Mouse (Mus musculus) liver, adult 2 months (tissue): Measurements from ENCODE around the gene Artn. TPM values are rescaled to one million over a fixed set of nuclear protein-coding genes. Genes with fewer than 3 reads are reported as not detected.

Source experiments
- DNase-seq: peaks from one replicate; pipeline ENCODE4 v3.0.0-alpha.2; 2011; ENCODE audit warnings: low read depth, low spot score; ENCODE audit errors: extremely low read depth
- H3K27ac ChIP-seq: fragments of 200-500 bp; replicated peaks from 2 replicates; pipeline ENCODE4 v1.5.1; 2012; ENCODE audit warnings: low read depth, mild to moderate bottlenecking, control low read depth, inconsistent platforms, low read length; ENCODE audit not compliant: insufficient read depth
- H3K27me3 ChIP-seq: fragments of 200-500 bp; 2 replicates; pipeline ENCODE4 v1.6.1; 2012; ENCODE audit warnings: mild to moderate bottlenecking, moderate library complexity, low read length, inconsistent platforms; ENCODE audit not compliant: control insufficient read depth, insufficient read depth
- H3K36me3 ChIP-seq: fragments of 200-500 bp; 2 replicates; pipeline ENCODE4 v1.6.1; 2012; ENCODE audit warnings: low read length, inconsistent platforms; ENCODE audit not compliant: control insufficient read depth, insufficient read depth
- H3K4me1 ChIP-seq: fragments of 200-500 bp; 2 replicates; pipeline ENCODE4 v1.6.1; 2011; ENCODE audit warnings: low read length; ENCODE audit not compliant: control insufficient read depth, insufficient read depth
- H3K4me3 ChIP-seq: fragments of 200-500 bp; 2 replicates; pipeline ENCODE4 v1.5.1; 2011; ENCODE audit warnings: low read depth, mild to moderate bottlenecking, control low read depth, low read length, moderate library complexity; ENCODE audit not compliant: insufficient read depth
- H3K79me2 ChIP-seq: fragments of 200-500 bp; 2 replicates; pipeline ENCODE4 v1.6.1; 2012; ENCODE audit warnings: inconsistent platforms, mild to moderate bottlenecking, low read length, moderate library complexity; ENCODE audit not compliant: control insufficient read depth, insufficient read depth
- H3K9ac ChIP-seq: fragments of 200-500 bp; 2 replicates; pipeline ENCODE4 v1.6.1; 2012; ENCODE audit warnings: low read depth, mild to moderate bottlenecking, control low read depth, inconsistent platforms, low read length
- CTCF ChIP-seq: fragments of 200-500 bp; IDR thresholded peaks from 2 replicates; pipeline ENCODE4 v1.5.1; 2011; ENCODE audit warnings: low read depth, low read length, control low read depth
- POLR2A ChIP-seq: fragments of 200-500 bp; IDR thresholded peaks from 2 replicates; pipeline ENCODE4 v1.6.1; 2011; ENCODE audit warnings: low read length, control low read depth; ENCODE audit not compliant: insufficient read depth; ENCODE audit errors: extremely low read depth
- WGBS: fragments of 180-500 bp; shearing (Covaris S2); methylation state at CpG from one replicate; pipeline ENCODE4 v1.1.7; 2018; 5-methylcytosine and 5-hydroxymethylcytosine counted together
- polyA plus RNA-seq: library from polyadenylated mRNA; depleted of rRNA; stranded (reverse); fragments of >200 nt; gene quantifications from 2 replicates; pipeline ENCODE4 v1.2.3, GENCODE M21; 2012; rRNA removed
- total RNA-seq: library from RNA; depleted of rRNA; stranded (reverse); fragments of >200 nt; gene quantifications from 2 replicates; pipeline ENCODE4 v1.2.3, GENCODE M21; 2014; rRNA removed

Artn gene
- total and polyA plus RNA-seq, 2 experiments: 0.07 TPM; not detected in 1

GRCm38 (mm10) chr4:117882701-117883691, 46.6 kb downstream of the Artn start, which contains the start of gene B4galt2:
Gene B4galt2, minus strand, starts transcription at chr4:117883487.
- peaks cover 5% of the 10 kb centered on the region; the same call in 1 of the 2 replicates for H3K79me2 ChIP-seq
- no peak within 1 kb of the TSS for H3K27ac ChIP-seq
- WGBS: 8% methylated on average over 84 of the region's 103 CpGs
- peaks cover 10% of the 10 kb centered on the region for H3K4me1 ChIP-seq
- TF ChIP-seq POLR2A: no peak
- no peak for DNase-seq
- peak within 1 kb of the TSS; percentile 62 for H3K9ac ChIP-seq
- H3K27me3 ChIP-seq: no peaks in the 10 kb centered on the region
- peak within 1 kb of the TSS; percentile 47 for H3K4me3 ChIP-seq
- H3K36me3 ChIP-seq: peaks cover 12% of the 10 kb centered on the region; the same call in 1 of the 2 replicates

GRCm38 (mm10) chr4:117878703-117879102, 50.9 kb downstream of the Artn start:
- TF ChIP-seq POLR2A: no peak
- no peak for TF ChIP-seq CTCF
- Histone ChIP-seq H3K79me2 (no peaks in the 10 kb centered on the region), H3K36me3 (no peaks in the 10 kb centered on the region), H3K9ac (no peak overlapping the region), H3K27me3 (no peaks in the 10 kb centered on the region), H3K4me3 (no peak overlapping the region), H3K27ac (no peak overlapping the region), H3K4me1 (peaks cover 3% of the 10 kb centered on the region)
- no peak for DNase-seq
- WGBS: 78% methylated on average over 5 of the region's 5 CpGs

GRCm38 (mm10) chr4:117878301-117878700, 51.3 kb downstream of the Artn start:
- Histone ChIP-seq H3K79me2 (no peaks in the 10 kb centered on the region), H3K27me3 (no peaks in the 10 kb centered on the region), H3K9ac (no peak overlapping the region), H3K4me1 (no peaks in the 10 kb centered on the region), H3K4me3 (no peak overlapping the region), H3K36me3 (no peaks in the 10 kb centered on the region), H3K27ac (no peak overlapping the region)
- 80% methylated on average over 10 of the region's 10 CpGs for WGBS
- no peak for DNase-seq
- TF ChIP-seq POLR2A (no peak), CTCF (no peak)

Other genes with a start within 250 kb of the Artn start
- 16.7 and 16.8 TPM in 2 replicates for gene Dmap1, start 247.5 kb downstream of the Artn start, total RNA-seq
- gene Dmap1, start 247.5 kb downstream of the Artn start, polyA plus RNA-seq: 11.3 and 13.3 TPM in 2 replicates
- gene Gm12845, start 205.4 kb downstream of the Artn start, total RNA-seq: not detected in 2 replicates
- gene Gm12845, start 205.4 kb downstream of the Artn start, polyA plus RNA-seq: not detected in 2 replicates
- gene Klf17, start 164.1 kb downstream of the Artn start, total RNA-seq: not detected in 2 replicates
- not detected in 2 replicates for gene Klf17, start 164.1 kb downstream of the Artn start, polyA plus RNA-seq
- gene Slc6a9, start 95.3 kb downstream of the Artn start, total RNA-seq: 9.1 and 11.0 TPM in 2 replicates
- 51.0 and 57.0 TPM in 2 replicates for gene Slc6a9, start 95.3 kb downstream of the Artn start, polyA plus RNA-seq
- not detected in 2 replicates for gene Ccdc24, start 57.2 kb downstream of the Artn start, total RNA-seq
- gene Ccdc24, start 57.2 kb downstream of the Artn start, polyA plus RNA-seq: 0.51 and 0.54 TPM in 2 replicates
- gene B4galt2, start 46.3 kb downstream of the Artn start, total RNA-seq: 0.18 and 0.34 TPM in 2 replicates
- 0.29 and 0.80 TPM in 2 replicates for gene B4galt2, start 46.3 kb downstream of the Artn start, polyA plus RNA-seq
- 124 and 163 TPM in 2 replicates for gene Atp6v0b, start 42.4 kb downstream of the Artn start, total RNA-seq
- gene Atp6v0b, start 42.4 kb downstream of the Artn start, polyA plus RNA-seq: 238 and 244 TPM in 2 replicates
- 1.7 and 1.9 TPM in 2 replicates for gene Dph2, start 37.7 kb downstream of the Artn start, total RNA-seq
- 6.9 and 10.2 TPM in 2 replicates for gene Dph2, start 37.7 kb downstream of the Artn start, polyA plus RNA-seq
- gene Ipo13, start 14.8 kb downstream of the Artn start, total RNA-seq: 3.5 and 5.2 TPM in 2 replicates
- 16.1 and 23.5 TPM in 2 replicates for gene Ipo13, start 14.8 kb downstream of the Artn start, polyA plus RNA-seq
- 27.9 and 38.3 TPM in 2 replicates for gene St3gal3, start 205.2 kb upstream of the Artn start, total RNA-seq
- gene St3gal3, start 205.2 kb upstream of the Artn start, polyA plus RNA-seq: 44.9 and 47.5 TPM in 2 replicates